15 mouse cellular contexts compared by ENCODE assay signal in genomic region chr16:17633481-17634181, GRCm38 (mm10). TPM values are rescaled to one million over a fixed set of nuclear protein-coding genes. Genes with fewer than 3 reads are reported as not detected.
A peak's percentile ranks its signal among the peaks of the same experiment; 100 is the strongest.
DNase-seq lines count a peak whose midpoint lies in the region; ATAC-seq and TF ChIP-seq lines count a peak whose summit lies in the region.
"Had no signal": no experiment of that assay in that cellular context is flagged by ENCODE, and none has a peak within 500 bp of the region (broad histone marks: within the 10 kb centered on the region; RNA-seq: fewer than 3 reads in every experiment).

No protein-coding gene starts in this region.

- H3K27me3 ChIP-seq in forebrain, postnatal 0 days (ENCODE audit: insufficient read depth, low read length) = no peaks in the 10 kb centered on the region
- H3K27me3 ChIP-seq in forebrain, embryonic 15.5 days = no peaks in the 10 kb centered on the region
- H3K27me3 ChIP-seq in lung, embryonic 14.5 days (ENCODE audit: insufficient read depth, low read length) = no peaks in the 10 kb centered on the region
- no peaks in the 10 kb centered on the region for H3K27me3 ChIP-seq in G1E (ENCODE audit: insufficient read depth, low read length)
- H3K27me3 ChIP-seq: midbrain, embryonic 13.5 days; neural tube, embryonic 15.5 days had no signal

- H3K4me2 ChIP-seq in forebrain, postnatal 0 days (ENCODE audit: low read depth) = no peak overlapping the region
- no peak overlapping the region for H3K4me2 ChIP-seq in forebrain, embryonic 15.5 days (replicated peaks)
- H3K4me2 ChIP-seq in lung, embryonic 14.5 days = no peak overlapping the region
- H3K4me2 ChIP-seq: midbrain, embryonic 13.5 days; neural tube, embryonic 15.5 days had no signal

- peaks cover 73% of the 10 kb centered on the region for H3K36me3 ChIP-seq in forebrain, postnatal 0 days (ENCODE audit: insufficient read depth)
- peaks cover 56% of the 10 kb centered on the region for H3K36me3 ChIP-seq in forebrain, embryonic 15.5 days
- peaks cover 88% of the 10 kb centered on the region for H3K36me3 ChIP-seq in lung, embryonic 14.5 days (ENCODE audit: insufficient read depth)
- H3K36me3 ChIP-seq in G1E (replicated peaks) = peaks cover 98% of the 10 kb centered on the region

- 75% methylated on average over 8 of the region's 8 CpGs for WGBS in forebrain, postnatal 0 days
- WGBS in forebrain, embryonic 15.5 days = 77% methylated on average over 8 of the region's 8 CpGs
- WGBS in lung, embryonic 14.5 days = 70% methylated on average over 8 of the region's 8 CpGs

- TF ChIP-seq CTCF in forebrain, postnatal 0 days (IDR thresholded peaks at IDR 0.05; ENCODE audit: low read depth) = peak; percentile 49; the same call in 1 of the 2 replicates
- peak; percentile 46 for TF ChIP-seq CTCF in lung, embryonic 14.5 days (IDR thresholded peaks at IDR 0.05; ENCODE audit: low read depth)
- peak; percentile 12; the same call in 1 of the 2 replicates for TF ChIP-seq CTCF in G1E (IDR thresholded peaks at IDR 0.05; ENCODE audit: low read depth, low read length)

- no peak overlapping the region for H3K4me3 ChIP-seq in forebrain, postnatal 0 days (ENCODE audit: low read depth, low read length)
- H3K4me3 ChIP-seq in forebrain, embryonic 15.5 days = no peak overlapping the region
- H3K4me3 ChIP-seq in lung, embryonic 14.5 days (ENCODE audit: low read depth, low read length) = no peak overlapping the region
- H3K4me3 ChIP-seq in G1E (ENCODE audit: low read depth, low read length) = no peak overlapping the region
- H3K4me3 ChIP-seq: embryonic facial prominence, embryonic 10.5 days; midbrain, embryonic 13.5 days; neural tube, embryonic 15.5 days had no signal

- no peak for DNase-seq in forebrain, postnatal 0 days
- DNase-seq in lung, embryonic 14.5 days = peak; percentile 30
- DNase-seq in lung, adult 18-20 months = no peak
- no peak for DNase-seq in G1E (ENCODE audit: low spot score)
- DNase-seq in thymus, adult 18-20 months = no peak
- DNase-seq in T-cell, adult 2 months (ENCODE audit: low spot score) = no peak
- DNase-seq: kidney, postnatal 14 days; lung, adult 2 months had no signal

- no peak overlapping the region for H3K27ac ChIP-seq in forebrain, postnatal 0 days (ENCODE audit: low read depth, low read length)
- no peak overlapping the region for H3K27ac ChIP-seq in forebrain, embryonic 15.5 days (replicated peaks)
- no peak overlapping the region for H3K27ac ChIP-seq in lung, embryonic 14.5 days (ENCODE audit: low read depth)
- H3K27ac ChIP-seq: embryonic facial prominence, embryonic 10.5 days; midbrain, embryonic 13.5 days; neural tube, embryonic 15.5 days had no signal

- peak; percentile 59 for ATAC-seq in forebrain, postnatal 0 days
- ATAC-seq in forebrain, embryonic 15.5 days (replicated peaks) = no peak
- no peak for ATAC-seq in lung, embryonic 14.5 days (ENCODE audit: insufficient read depth)
- no peak for ATAC-seq in G1E (ENCODE audit: extremely low read depth, insufficient number of reproducible peaks, low FRiP score, poor library complexity, severe bottlenecking)
- 0 out of 2 replicates have a peak, but pooled peaks have one; percentile 6 for ATAC-seq in erythroblast, adult 5-6 weeks (replicated peaks; ENCODE audit: low FRiP score, poor library complexity, severe bottlenecking)
- ATAC-seq: forebrain, embryonic 14.5 days; midbrain, embryonic 13.5 days had no signal

- no peaks in the 10 kb centered on the region for H3K9me3 ChIP-seq in forebrain, postnatal 0 days (ENCODE audit: low read length)
- no peaks in the 10 kb centered on the region for H3K9me3 ChIP-seq in forebrain, embryonic 15.5 days
- no peaks in the 10 kb centered on the region for H3K9me3 ChIP-seq in lung, embryonic 14.5 days (ENCODE audit: low read depth, low read length)
- no peaks in the 10 kb centered on the region for H3K9me3 ChIP-seq in G1E (replicated peaks)
- H3K9me3 ChIP-seq: embryonic facial prominence, embryonic 10.5 days; midbrain, embryonic 13.5 days; neural tube, embryonic 15.5 days had no signal

- no peaks in the 10 kb centered on the region for H3K4me1 ChIP-seq in forebrain, postnatal 0 days (ENCODE audit: insufficient read depth)
- H3K4me1 ChIP-seq in forebrain, embryonic 15.5 days = no peaks in the 10 kb centered on the region
- no peaks in the 10 kb centered on the region for H3K4me1 ChIP-seq in lung, embryonic 14.5 days (ENCODE audit: insufficient read depth)
- peaks cover 43% of the 10 kb centered on the region for H3K4me1 ChIP-seq in G1E (ENCODE audit: insufficient read depth, low read depth, low read length)
- H3K4me1 ChIP-seq: embryonic facial prominence, embryonic 10.5 days; midbrain, embryonic 13.5 days; neural tube, embryonic 15.5 days had no signal

- H3K9ac ChIP-seq in forebrain, postnatal 0 days = no peak overlapping the region
- H3K9ac ChIP-seq in forebrain, embryonic 15.5 days (replicated peaks) = no peak overlapping the region
- H3K9ac ChIP-seq in lung, embryonic 14.5 days = no peak overlapping the region
- H3K9ac ChIP-seq: midbrain, embryonic 13.5 days; neural tube, embryonic 15.5 days had no signal

RNA-seq across cellular contexts. Expression of gene Ccdc74a, which starts 12.6 kb away (rescaled TPM):
- total RNA-seq in forebrain, postnatal 0 days (2014; rRNA removed) = 19.6 and 22.6 TPM in 2 replicates
- 25.2 and 33.9 TPM in 2 replicates for polyA plus RNA-seq in forebrain, postnatal 0 days (2015; fragmentation: Nextera tagmentation; extraction: Ambion mirVana)
- 6.6 and 8.3 TPM in 2 replicates for polyA plus RNA-seq in forebrain, embryonic 15.5 days (2015; fragmentation: Nextera tagmentation; extraction: Ambion mirVana)
- polyA plus RNA-seq in lung, embryonic 14.5 days (2014; fragmentation: Nextera tagmentation; extraction: Ambion mirVana) = 5.3 and 5.4 TPM in 2 replicates
- total RNA-seq in G1E (2014; fragmentation: Nextera tagmentation) = not detected in 2 replicates
- total RNA-seq in G1E (2017) = 3.7 and 4.2 TPM in 2 replicates
- polyA plus RNA-seq in G1E (2012) = 0.98 and 1.8 TPM in 2 replicates
- not detected in 2 replicates for total RNA-seq in erythroblast, adult 5-6 weeks (2015; ENCODE audit: low replicate concordance)
- 0.60 and 1.7 TPM in 2 replicates for total RNA-seq in erythroblast, adult 5-6 weeks (2017; ENCODE audit: low replicate concordance)
- total RNA-seq: hematopoietic stem cell, adult 5-6 weeks had no signal

RNA-seq across cellular contexts. Expression of gene Smpd4, which starts 14.5 kb away (rescaled TPM):
- 41.4 and 48.3 TPM in 2 replicates for total RNA-seq in forebrain, postnatal 0 days (2014; rRNA removed)
- polyA plus RNA-seq in forebrain, postnatal 0 days (2015; fragmentation: Nextera tagmentation; extraction: Ambion mirVana) = 25.3 and 26.2 TPM in 2 replicates
- 30.6 and 32.7 TPM in 2 replicates for polyA plus RNA-seq in forebrain, embryonic 15.5 days (2015; fragmentation: Nextera tagmentation; extraction: Ambion mirVana)
- polyA plus RNA-seq in lung, embryonic 14.5 days (2014; fragmentation: Nextera tagmentation; extraction: Ambion mirVana) = 45.4 and 45.7 TPM in 2 replicates
- total RNA-seq in G1E (2014; fragmentation: Nextera tagmentation) (55.5 and 78.9 TPM in 2 replicates), G1E (2017) (38.5 and 44.4 TPM in 2 replicates)
- 12.6 and 24.5 TPM in 2 replicates for polyA plus RNA-seq in G1E (2012)
- 9.6 and 20.5 TPM in 2 replicates for total RNA-seq in erythroblast, adult 5-6 weeks (2015; ENCODE audit: low replicate concordance)
- 14.6 and 19.2 TPM in 2 replicates for total RNA-seq in erythroblast, adult 5-6 weeks (2017; ENCODE audit: low replicate concordance)

RNA-seq across cellular contexts. Expression of gene Slc7a4, which starts 50.6 kb away (rescaled TPM):
- total RNA-seq in forebrain, postnatal 0 days (2014; rRNA removed) = 47.5 and 53.4 TPM in 2 replicates
- polyA plus RNA-seq in forebrain, postnatal 0 days (2015; fragmentation: Nextera tagmentation; extraction: Ambion mirVana) = 33.1 and 47.3 TPM in 2 replicates
- polyA plus RNA-seq in forebrain, embryonic 15.5 days (2015; fragmentation: Nextera tagmentation; extraction: Ambion mirVana) = 29.3 and 32.0 TPM in 2 replicates
- polyA plus RNA-seq in lung, embryonic 14.5 days (2014; fragmentation: Nextera tagmentation; extraction: Ambion mirVana) = 6.2 and 8.0 TPM in 2 replicates
- total RNA-seq in G1E (2014; fragmentation: Nextera tagmentation) (not detected in 2 replicates), G1E (2017) (0.05 TPM in 1 of 2 replicates, not detected in the other)
- polyA plus RNA-seq in G1E (2012) = not detected in 2 replicates
- 0.38 and 0.42 TPM in 2 replicates for total RNA-seq in erythroblast, adult 5-6 weeks (2015; ENCODE audit: low replicate concordance)
- 0.84 and 7.1 TPM in 2 replicates for total RNA-seq in erythroblast, adult 5-6 weeks (2017; ENCODE audit: low replicate concordance)

Comparison
In these comparisons a context has a peak if more than half of its experiments do, and no peak if none do; other contexts are left out.
1. ATAC-seq: peak in forebrain, postnatal 0 days (single experiment) and erythroblast, adult 5-6 weeks (single experiment); none in forebrain, embryonic 15.5 days (single experiment), lung, embryonic 14.5 days (single experiment) and G1E (single experiment).
2. Peak in every context shown above with its lines, with median percentiles within 50 percentile points of each other: CTCF ChIP-seq.